Mouse (Mus musculus): ENCODE measurements around the gene Mtg1. TPM values are rescaled to one million over a fixed set of nuclear protein-coding genes. Genes with fewer than 3 reads are reported as not detected.

Mtg1 gene
- total RNA-seq, 2 experiments from 2014 or later = 20.3 to 27.5 TPM

GRCm38 (mm10) chr7:140187721-140188390, 50.5 kb downstream of the Mtg1 start:
- DNase-seq (ENCODE audit: low spot score in 2 of 2) = no peak

GRCm38 (mm10) chr7:140188391-140189328, 51.3 kb downstream of the Mtg1 start:
- DNase-seq (ENCODE audit: low spot score in 2 of 2) = no peak

GRCm38 (mm10) chr7:140190435-140190834, 53.1 kb downstream of the Mtg1 start:
- no peak for DNase-seq (ENCODE audit: low spot score in 2 of 2)

- DNase-seq (ENCODE audit: low spot score in 2 of 2) = no peak
Observed at GRCm38 (mm10) chr7:140192445-140192844, 55.1 kb downstream of the Mtg1 start.

GRCm38 (mm10) chr7:140192851-140193250, 55.5 kb downstream of the Mtg1 start:
- DNase-seq (ENCODE audit: low spot score in 2 of 2) = no peak

- DNase-seq (ENCODE audit: low spot score in 2 of 2) = peak in 1 of 2 experiments; percentile 20
Observed at GRCm38 (mm10) chr7:140194031-140194430, 56.7 kb downstream of the Mtg1 start.

GRCm38 (mm10) chr7:140196002-140196401, 58.6 kb downstream of the Mtg1 start:
- no peak for DNase-seq (ENCODE audit: low spot score in 2 of 2)

Other genes with a start within 250 kb of the Mtg1 start
- gene Kndc1, start 242.9 kb upstream of the Mtg1 start, total RNA-seq (2021) = 10 to 100 TPM; 67.7 to 74.7 TPM
- gene Utf1, start 193.8 kb upstream of the Mtg1 start, total RNA-seq (2021) = not detected
- gene 6430531B16Rik, start 158.8 kb upstream of the Mtg1 start, total RNA-seq (2021) = 1 to 10 TPM in 1 of 2 experiments, under 1 TPM in 1; 0.96 to 1.7 TPM
- 1 to 10 TPM; 3.3 TPM for gene Adam8, start 145.0 kb upstream of the Mtg1 start, total RNA-seq (2021)
- 10 to 100 TPM; 22.2 to 26.3 TPM for gene Zfp511, start 101.2 kb upstream of the Mtg1 start, total RNA-seq (2021)
- 10 to 100 TPM; 34.5 to 36.1 TPM for gene Tubgcp2, start 100.9 kb upstream of the Mtg1 start, total RNA-seq (2021)
- not detected for gene Msx3, start 88.5 kb upstream of the Mtg1 start, total RNA-seq (2021)
- gene Caly, start 55.0 kb upstream of the Mtg1 start, total RNA-seq (2021) = 100 to 1,000 TPM; 188 to 210 TPM
- not detected for gene Prap1, start 44.2 kb upstream of the Mtg1 start, total RNA-seq (2021)
- gene Fuom, start 35.1 kb upstream of the Mtg1 start, total RNA-seq (2021) = 10 to 100 TPM; 51.3 to 51.4 TPM
- 1 to 10 TPM; 4.7 to 5.0 TPM for gene Paox, start 21.8 kb upstream of the Mtg1 start, total RNA-seq (2021)
- gene Echs1, start 21.1 kb upstream of the Mtg1 start, total RNA-seq (2021) = 10 to 100 TPM; 54.7 to 55.9 TPM
- gene Sprn, start 17.3 kb downstream of the Mtg1 start, total RNA-seq (2021) = 100 to 1,000 TPM; 119 to 120 TPM
- not detected for gene Olfr522, start 27.2 kb downstream of the Mtg1 start, total RNA-seq (2021)
- not detected for gene Olfr523, start 35.7 kb downstream of the Mtg1 start, total RNA-seq (2021)
- not detected for gene Olfr524, start 68.4 kb downstream of the Mtg1 start, total RNA-seq (2021)
- not detected for gene Cd163l1, start 80.7 kb downstream of the Mtg1 start, total RNA-seq (2021)
- under 1 TPM; 0.40 to 0.42 TPM for gene 5830411N06Rik, start 109.7 kb downstream of the Mtg1 start, total RNA-seq (2021)
- gene Olfr525, start 183.3 kb downstream of the Mtg1 start, total RNA-seq (2021) = not detected
- not detected for gene Olfr527, start 196.5 kb downstream of the Mtg1 start, total RNA-seq (2021)
- gene Olfr60, start 224.1 kb downstream of the Mtg1 start, total RNA-seq (2021) = not detected
- not detected for gene Olfr530, start 238.8 kb downstream of the Mtg1 start, total RNA-seq (2021)

Measured in left cerebral cortex, adult 18-20 months (tissue).